Mouse (Mus musculus): Measurements from ENCODE around the gene Osbpl6.
A peak's percentile ranks its signal among the peaks of the same experiment; 100 is the strongest.
"Not testable (repeated sequence)": the region's sequence is repeated elsewhere in the genome, so short reads cannot be mapped to it uniquely, and the experiment has no call there.

Gene Osbpl6

DNA sequence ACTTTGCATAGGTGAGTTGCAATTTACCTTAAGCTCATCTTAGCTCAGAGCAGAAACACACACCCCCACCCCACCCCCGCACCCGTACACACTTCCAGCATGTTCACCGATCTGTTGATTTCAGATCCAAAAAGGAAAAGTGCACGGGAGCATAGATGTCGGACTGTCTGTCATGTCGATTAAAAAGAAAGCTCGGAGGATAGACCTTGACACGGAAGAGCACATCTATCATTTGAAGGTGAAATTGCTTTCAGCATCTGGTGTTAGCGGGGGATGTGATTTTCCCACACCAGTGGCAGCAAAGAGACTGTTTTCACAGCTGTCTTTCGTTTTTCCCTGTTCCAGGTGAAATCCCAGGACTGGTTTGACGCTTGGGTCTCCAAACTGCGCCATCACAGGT, 143.0 kb downstream of the Osbpl6 start:
- no peak for ATAC-seq (ENCODE audit: insufficient number of reproducible peaks, low FRiP score, low TSS enrichment)

DNA sequence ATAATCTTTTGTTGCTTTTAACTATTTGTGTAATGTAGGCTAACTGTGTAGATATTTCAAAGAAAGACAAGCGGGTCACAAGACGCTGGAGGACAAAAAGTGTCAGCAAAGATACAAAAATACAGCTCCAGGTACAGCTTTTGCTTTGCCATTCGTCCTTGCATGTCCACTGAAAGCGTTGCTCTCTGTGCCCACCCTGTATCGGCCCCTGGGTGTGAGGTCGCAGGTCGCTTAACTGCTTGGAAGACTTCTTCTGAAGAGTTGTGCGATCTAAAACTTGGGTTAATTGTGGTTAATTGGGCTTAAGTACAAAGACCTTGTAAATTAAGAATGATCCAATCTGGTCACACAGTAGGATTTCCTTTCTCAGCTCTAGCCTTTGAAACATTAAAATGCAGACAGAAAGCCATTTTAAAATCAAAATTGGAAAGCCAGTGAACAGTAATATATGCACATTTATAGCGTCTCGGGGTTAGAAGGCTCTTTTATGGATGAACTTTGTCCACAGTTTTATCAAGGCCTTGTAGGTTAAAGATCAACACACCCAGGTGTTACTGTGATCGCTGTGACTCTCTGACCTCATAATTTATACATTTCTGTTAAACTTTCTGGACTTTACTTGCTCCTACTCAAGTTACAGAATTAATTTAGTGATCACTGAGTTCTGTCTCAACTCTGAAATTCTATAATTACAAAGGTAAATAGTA, 149.7 kb downstream of the Osbpl6 start:
- ATAC-seq (ENCODE audit: insufficient number of reproducible peaks, low FRiP score, low TSS enrichment), result no peak

DNA sequence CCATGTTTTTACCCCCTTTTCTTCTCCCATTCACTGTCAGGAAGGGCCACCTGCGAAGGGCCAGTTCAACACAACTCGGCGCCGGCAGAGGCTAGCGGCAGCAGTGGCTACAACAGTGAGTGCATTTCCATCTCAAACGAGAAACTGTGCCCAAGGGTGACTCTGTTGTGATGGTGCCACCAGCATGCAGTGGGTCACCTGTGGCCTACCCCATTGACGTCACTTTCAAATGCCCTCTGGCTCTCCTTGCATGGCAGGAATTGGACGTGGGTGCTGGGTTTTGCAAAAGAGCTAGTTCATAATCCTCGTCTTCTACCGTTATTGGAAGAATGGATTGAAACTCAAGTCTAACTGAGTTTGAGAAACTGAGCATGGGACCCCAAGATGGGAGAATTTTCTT, 153.8 kb downstream of the Osbpl6 start:
- ATAC-seq (ENCODE audit: insufficient number of reproducible peaks, low FRiP score, low TSS enrichment), result no peak

DNA sequence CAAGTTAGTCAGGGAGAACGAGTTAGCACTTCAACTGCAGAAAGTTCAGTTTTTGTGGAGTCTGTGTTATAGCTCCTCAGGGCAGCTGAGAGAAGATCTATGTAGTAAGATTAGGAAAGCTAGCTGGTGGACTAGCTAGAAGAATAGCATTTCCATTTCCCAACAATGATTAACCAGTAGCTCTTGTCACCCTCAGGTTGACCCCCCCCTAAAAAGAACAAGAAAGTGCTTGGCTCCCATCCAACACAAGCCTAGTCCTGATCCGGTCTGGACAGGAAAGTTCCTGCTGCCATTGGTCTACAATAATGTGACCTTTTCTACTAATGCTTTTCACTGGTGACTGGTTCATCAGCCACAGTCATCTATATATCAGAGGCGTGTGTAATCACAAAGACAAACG, 157.6 kb downstream of the Osbpl6 start:
- no peak for ATAC-seq (ENCODE audit: insufficient number of reproducible peaks, low FRiP score, low TSS enrichment)

DNA sequence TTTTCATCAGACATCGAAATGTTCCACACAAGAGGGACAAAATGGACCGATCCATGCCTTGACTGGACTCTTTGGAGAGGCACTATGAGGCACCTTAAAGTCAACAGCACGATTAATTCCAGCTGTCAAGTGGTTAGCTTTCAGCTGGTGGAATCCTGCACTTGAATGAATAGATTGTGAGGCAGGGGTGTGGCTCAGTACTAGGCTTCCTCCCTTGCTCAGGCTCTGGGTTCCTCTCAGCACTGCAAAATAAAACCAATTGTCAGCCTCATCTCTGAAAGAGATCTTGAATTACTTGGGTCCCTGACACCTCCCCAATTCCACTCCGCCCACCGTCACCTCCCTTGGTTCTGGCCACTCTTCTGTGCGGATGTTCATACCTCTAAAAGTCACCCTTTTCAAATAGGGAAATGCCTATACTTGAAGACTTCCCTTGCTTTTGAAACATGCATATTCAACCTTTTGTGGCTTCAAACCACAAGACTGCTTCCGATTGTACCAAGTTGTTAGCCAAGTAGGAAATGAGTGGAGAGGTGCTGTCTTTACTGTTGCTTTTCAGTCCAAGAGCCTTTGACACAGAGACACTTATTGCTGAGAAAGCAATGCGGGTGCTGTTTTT, 160.7 kb downstream of the Osbpl6 start:
- ATAC-seq (ENCODE audit: insufficient number of reproducible peaks, low FRiP score, low TSS enrichment), result no peak

DNA sequence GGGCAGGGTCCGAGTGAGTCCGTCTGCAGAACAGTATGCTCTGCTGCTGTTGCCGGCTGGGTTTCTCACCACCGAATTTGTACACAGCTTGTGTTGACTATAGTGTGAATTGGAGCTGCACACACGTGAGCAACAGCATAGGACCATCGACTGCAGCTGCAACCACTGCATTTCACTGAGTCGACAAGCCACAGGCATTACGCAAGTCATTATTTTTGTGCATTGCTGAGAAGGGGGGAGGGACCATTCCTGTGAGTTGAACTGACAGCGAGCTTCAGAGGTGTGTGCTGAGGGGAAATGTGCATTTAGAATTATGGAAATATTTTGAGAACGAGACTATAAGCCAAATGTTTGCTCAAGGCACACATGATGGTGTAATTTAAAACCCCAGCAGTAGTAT, 165.2 kb downstream of the Osbpl6 start:
- ATAC-seq (ENCODE audit: insufficient number of reproducible peaks, low FRiP score, low TSS enrichment), result no peak

DNA sequence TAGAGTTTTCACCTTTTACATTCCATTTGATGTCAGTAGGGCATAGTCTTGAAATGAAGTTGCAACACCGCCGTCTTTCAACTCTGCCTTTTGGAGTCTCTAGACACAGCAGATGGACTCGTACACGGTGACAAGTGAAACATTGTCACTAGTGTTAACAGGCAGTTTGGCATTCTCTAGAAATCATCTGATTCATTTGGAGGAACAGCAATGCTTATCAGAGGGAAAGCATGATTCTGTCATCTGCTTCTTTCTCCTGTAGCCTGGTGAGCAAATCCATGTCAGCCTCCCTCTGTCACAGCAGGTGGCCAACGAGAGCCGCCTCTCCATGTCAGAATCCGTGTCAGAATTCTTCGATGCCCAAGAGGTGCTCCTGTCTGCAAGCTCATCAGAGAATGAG, 172.6 kb downstream of the Osbpl6 start:
- ATAC-seq (ENCODE audit: insufficient number of reproducible peaks, low FRiP score, low TSS enrichment), result no peak

DNA sequence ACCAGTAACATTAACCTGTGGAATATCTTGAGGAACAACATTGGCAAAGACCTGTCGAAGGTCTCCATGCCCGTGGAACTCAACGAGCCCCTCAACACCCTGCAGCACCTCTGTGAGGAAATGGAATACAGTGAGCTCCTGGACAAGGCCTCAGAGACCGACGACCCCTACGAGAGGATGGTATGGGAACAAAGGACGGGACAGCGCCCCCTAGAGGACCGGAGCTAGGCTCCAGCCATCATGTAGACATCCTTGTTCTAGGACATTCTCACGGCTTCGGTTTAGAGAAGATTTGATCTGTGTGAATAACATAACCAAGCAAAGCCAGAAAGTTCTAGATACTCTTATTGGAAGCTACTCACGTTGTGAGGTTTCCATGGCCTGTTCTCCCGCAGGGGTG, 178.8 kb downstream of the Osbpl6 start:
- no peak for ATAC-seq (ENCODE audit: insufficient number of reproducible peaks, low FRiP score, low TSS enrichment)

DNA sequence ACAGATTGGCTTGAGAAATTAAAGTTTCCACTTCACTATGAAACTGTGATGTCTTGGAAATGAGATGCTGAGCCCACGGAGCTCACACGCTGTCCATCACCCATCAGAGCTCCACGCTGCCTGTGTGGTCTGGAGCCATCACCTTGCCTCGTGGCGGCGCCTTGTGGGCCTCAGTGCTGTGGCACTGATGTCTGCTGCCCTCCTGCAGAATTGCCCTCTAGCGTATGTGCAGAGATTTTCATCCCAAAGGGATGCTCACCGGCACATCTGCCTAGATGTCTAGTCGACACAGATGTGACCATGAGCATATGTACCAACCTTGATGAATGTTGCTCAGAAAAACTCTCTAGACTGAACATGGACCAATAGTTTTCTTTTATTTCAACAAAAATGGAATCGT, 180.6 kb downstream of the Osbpl6 start:
- ATAC-seq (ENCODE audit: insufficient number of reproducible peaks, low FRiP score, low TSS enrichment), result no peak

DNA sequence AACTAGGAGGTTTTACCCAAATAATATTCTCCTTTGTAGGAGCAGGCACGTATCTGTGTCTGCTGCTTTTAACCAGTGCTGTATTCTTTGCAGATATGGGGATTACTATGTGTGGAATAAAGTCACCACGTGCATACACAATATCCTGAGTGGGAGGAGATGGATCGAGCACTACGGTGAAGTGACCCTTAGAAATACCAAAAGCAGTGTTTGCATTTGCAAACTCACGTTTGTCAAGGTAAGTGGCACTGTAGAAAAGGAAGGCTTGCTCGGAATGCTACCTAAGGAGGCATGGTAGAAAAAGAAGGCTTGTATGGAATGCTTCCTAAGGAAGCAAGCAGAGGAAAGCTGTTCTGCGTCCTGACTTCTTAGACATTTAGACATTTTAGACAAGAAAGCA, 183.9 kb downstream of the Osbpl6 start:
- no peak for ATAC-seq (ENCODE audit: insufficient number of reproducible peaks, low FRiP score, low TSS enrichment)

DNA sequence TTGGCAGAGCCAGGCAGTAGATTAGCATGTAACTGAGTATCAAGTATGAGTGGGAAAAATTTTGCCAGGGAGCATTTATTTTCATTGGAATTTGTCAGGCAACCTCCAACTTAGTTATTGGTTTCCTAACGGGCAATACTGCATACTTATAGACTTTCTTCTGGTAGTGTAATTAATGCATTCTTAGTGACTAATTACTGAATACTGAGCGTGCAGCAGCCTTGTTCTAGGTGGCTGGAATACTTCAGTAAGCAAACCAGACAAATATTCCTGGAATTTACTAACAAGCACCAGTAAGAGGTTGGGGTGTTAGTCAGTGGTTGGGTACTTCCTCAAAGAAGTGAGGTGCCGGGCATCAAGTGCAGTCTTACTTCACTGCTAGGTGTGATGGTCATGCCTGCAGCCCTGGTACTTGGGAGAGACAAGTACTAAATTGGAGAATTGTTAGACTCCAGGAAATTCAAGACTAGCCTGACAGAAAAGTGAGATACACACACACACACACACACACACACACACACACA, 186.2 kb downstream of the Osbpl6 start:
- ATAC-seq (ENCODE audit: insufficient number of reproducible peaks, low FRiP score, low TSS enrichment), result no peak

DNA sequence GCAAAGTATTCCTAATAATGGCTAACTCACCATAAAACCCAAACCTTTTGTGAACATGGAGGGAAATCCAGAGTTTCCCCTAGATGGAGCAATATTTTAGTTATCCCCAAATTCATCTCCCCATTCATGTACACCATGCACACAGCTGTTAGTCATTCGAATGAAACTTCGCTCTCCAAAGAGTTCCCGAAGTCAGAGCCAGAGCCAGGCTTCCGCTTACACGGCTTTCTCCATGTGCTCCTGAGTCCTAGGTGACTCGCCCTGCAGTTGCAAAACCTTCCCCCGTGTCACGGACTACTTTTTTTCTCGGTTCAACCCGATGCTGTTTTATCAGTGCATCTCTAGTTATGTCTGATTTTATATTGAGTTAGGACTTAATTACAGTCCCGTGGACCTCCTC, 191.2 kb downstream of the Osbpl6 start:
- ATAC-seq (ENCODE audit: insufficient number of reproducible peaks, low FRiP score, low TSS enrichment), result no peak

DNA sequence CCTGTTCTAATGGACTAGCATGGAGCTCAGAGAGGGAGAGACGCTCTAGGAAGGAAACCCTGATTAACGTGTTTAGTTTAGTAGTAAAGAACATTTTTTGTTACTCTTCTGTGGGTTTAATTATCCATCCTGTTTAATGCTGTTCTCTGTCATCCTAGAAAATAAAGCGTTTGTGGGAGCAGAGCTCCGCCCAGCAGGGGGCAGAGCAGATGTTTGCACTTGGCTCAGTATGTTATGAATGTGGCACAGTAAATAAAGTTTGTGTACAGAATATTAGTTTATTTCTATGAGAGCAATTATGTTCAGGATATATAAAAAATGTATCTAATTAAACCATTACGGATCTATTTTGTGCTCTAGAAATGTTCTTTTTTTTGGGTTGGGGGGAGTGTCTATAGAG, 192.9 kb downstream of the Osbpl6 start:
- ATAC-seq (ENCODE audit: insufficient number of reproducible peaks, low FRiP score, low TSS enrichment), result no peak

DNA sequence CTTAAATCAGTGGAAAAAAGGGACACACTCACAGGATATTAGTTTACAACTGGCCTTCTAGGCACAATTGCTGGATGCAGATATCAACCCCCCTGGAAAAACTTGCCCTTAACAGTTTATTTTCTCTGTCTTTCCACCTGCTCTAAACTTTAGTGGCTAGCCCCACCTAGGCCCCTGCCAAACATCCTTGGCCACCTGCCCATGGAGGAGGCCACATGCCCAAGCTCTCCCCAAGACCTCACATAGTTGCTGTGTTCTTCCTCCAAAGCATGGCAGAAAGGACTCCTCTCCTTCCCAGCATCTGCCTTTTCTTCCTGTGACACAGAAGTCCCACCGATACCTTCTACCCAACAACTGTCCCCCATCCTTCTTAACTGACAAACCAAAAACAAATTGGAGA, 195.9 kb downstream of the Osbpl6 start:
- no peak for ATAC-seq (ENCODE audit: insufficient number of reproducible peaks, low FRiP score, low TSS enrichment)

DNA sequence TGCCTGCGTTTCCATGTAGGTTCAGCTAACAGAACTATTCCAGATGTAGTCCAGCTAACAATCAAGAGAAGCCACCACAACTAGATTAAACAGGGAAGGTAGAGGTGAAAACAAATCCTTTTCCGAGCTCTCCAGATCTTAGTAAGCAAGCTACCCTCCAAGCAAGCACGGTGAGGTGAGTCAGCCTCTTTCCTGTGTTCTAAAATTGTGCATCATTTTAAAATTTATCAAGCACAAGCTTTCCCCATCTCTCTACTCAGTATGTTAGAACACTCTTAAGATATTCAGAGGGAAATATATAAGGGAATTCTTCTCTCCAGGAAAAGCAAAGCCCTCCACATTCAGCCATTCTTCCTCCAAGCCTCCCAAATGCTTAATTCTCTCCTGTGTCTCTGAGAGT, 200.4 kb downstream of the Osbpl6 start:
- no peak for ATAC-seq (ENCODE audit: insufficient number of reproducible peaks, low FRiP score, low TSS enrichment)

DNA sequence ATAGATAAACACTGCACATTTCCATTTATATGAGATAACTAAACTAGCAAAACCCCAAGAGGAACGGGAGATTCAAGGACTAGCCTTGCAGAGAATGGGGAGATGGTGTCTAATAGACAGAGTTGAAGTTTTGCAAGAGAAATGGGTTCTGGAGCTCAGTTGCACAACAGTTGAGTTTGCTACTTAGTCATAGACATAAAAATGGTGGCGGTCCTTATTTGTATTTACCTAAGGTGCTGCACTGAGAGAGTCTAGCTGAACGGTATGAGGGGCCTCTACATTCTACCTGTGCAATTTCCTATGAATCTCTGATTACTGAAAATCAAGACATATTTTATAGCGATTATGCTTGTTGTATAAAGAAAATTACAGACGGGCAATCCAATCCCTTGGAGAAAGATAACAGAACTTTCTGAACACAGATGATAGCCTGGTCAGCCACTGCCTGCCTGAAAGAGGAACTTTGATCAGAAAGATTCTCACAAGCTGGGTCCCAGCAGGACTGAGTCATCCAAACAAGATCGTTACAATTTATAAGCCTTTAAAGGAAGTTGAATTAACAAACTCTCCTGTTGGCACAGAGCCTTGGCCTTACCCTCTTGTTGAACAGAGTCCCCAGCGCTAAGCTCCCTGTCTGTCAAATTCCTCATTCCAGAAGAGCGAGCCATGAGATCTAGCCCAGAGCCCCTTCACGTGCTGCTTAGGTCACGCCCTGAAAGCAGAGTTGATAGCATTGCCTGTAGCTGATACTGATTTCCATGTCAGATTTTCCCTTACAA, 204.2 kb downstream of the Osbpl6 start:
- no peak for ATAC-seq (ENCODE audit: insufficient number of reproducible peaks, low FRiP score, low TSS enrichment)

DNA sequence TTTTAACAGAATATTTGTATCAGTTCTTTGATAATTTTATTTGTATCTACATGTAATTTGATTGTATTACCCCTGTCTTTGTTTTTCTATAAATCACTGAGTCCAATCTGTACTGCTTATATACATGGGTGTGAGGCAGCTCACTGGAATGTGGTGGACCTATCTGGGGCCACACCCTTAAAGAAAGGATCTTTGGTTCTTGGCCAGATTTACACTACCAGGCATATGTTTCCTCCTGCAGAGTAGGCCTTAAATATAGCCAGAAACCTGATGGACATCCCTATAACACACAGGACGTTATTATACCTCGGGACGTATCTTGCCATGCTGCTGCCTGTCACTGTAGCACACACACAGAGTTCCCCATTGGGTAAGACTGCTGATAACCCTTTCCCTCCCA, 205.7 kb downstream of the Osbpl6 start:
- ATAC-seq (ENCODE audit: insufficient number of reproducible peaks, low FRiP score, low TSS enrichment), result no peak

DNA sequence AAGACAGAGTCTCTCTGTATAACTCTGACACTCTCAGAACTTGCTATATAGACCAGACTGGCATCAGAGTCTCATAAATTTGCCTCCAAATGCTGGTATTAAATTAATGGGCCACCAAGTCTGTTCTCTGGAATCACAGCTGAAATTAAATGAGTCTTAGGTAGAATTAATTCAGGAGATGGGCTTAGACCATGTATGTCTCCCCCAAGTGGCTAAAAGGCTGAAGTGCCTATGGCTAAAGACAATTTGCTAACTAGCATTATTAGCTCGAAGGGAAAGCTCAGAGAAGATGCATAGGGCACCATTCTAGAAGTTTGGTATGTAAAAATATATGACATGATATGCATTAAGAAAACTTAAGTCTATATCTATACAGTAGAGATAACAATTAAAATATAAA, 211.8 kb downstream of the Osbpl6 start:
- ATAC-seq (ENCODE audit: insufficient number of reproducible peaks, low FRiP score, low TSS enrichment), result peak; percentile 45; the same call in 1 of the 2 replicates

DNA sequence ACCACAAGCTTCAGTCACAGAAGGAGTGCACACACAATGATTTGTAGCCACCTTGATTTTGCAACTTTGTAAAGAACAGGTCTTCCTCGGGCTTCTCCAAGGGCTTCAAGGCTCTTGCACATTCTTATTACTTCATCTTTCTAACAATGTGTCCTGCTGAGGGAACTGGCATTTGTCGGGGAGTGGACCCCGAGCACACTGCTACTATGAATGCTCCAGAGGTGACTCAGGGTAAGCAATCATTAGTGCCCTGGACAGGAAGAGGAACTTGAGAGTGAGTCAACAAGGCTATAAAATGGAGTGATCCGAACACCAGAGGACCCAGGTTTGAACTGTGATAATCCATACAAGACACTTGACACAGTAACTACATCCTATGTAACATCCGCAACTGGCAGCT, 213.9 kb downstream of the Osbpl6 start:
- no peak for ATAC-seq (ENCODE audit: insufficient number of reproducible peaks, low FRiP score, low TSS enrichment)

DNA sequence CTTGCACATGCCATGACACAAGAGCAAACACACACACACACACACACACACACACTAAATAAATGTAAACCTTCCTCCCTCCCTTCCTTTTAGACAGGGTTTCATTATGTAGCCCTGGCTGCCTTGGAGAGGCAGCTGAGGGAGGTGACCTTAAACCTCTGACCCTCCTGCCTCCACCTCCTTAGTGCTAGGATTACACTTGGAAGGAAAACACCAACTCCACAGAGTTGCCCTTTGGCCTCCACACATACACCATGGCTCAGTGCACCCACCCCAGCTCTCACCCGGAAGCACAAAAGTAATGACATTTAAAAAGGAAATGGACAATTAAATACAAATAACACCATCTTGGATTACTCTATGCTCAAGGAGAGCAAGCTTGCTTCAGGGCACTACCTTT, 215.4 kb downstream of the Osbpl6 start:
- ATAC-seq (ENCODE audit: insufficient number of reproducible peaks, low FRiP score, low TSS enrichment), result no peak

DNA sequence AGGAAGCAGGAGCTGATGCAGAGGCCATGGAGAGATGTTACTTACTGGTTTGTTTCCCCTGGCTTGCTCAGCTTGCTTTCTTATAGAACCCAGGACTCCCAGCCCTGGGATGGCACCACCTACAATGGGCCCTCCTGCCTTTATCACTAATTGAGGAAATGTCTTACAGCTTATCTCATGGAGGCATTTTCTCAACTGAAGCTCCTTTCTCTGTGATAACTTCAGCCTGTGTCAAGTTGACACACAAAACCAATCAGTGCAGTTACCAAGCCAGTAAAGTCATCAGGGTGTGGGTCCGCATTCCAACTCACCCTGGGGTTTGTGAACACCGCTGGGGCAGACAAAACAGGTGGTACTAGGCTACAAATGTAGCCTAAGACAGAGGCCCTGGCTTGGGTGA, 216.0 kb downstream of the Osbpl6 start:
- not testable (repeated sequence) for ATAC-seq (ENCODE audit: insufficient number of reproducible peaks, low FRiP score, low TSS enrichment)

All from cerebellum, adult (tissue).